ENCODE assay signal across 15 mouse cellular contexts in genomic region chr11:30292221-30293160, GRCm38 (mm10). TPM values are rescaled to one million over a fixed set of nuclear protein-coding genes. Genes with fewer than 3 reads are reported as not detected.
DNase-seq lines count a peak whose midpoint lies in the region; ATAC-seq and TF ChIP-seq lines count a peak whose summit lies in the region.
"Had no signal": no experiment of that assay in that cellular context is flagged by ENCODE, and none has a peak within 500 bp of the region (broad histone marks: within the 10 kb centered on the region; RNA-seq: fewer than 3 reads in every experiment).

No protein-coding gene starts in this region.

- no peak for ATAC-seq in kidney, embryonic 15.5 days (replicated peaks; ENCODE audit: low FRiP score)
- no peak for ATAC-seq in heart, embryonic 11.5 days (replicated peaks; ENCODE audit: insufficient number of reproducible peaks, low FRiP score, low TSS enrichment)
- ATAC-seq in frontal cortex, adult (ENCODE audit: low TSS enrichment), result no peak
- ATAC-seq: hindbrain, postnatal 0 days; Patski had no signal

- no peak overlapping the region for H3K4me3 ChIP-seq in kidney, embryonic 15.5 days (replicated peaks)
- H3K4me3 ChIP-seq in heart, embryonic 11.5 days (ENCODE audit: low read depth, low read length), result no peak overlapping the region
- H3K4me3 ChIP-seq in myocyte, result no peak overlapping the region
- H3K4me3 ChIP-seq: forebrain, embryonic 10.5 days; limb, embryonic 12.5 days had no signal

- WGBS in kidney, embryonic 15.5 days, result 91% methylated on average over 3 of the region's 3 CpGs
- WGBS in heart, embryonic 11.5 days (ENCODE audit: insufficient replicate concordance), result 58% methylated on average over 3 of the region's 3 CpGs

- H3K4me1 ChIP-seq in kidney, embryonic 15.5 days, result peaks cover 23% of the 10 kb centered on the region
- peaks cover 24% of the 10 kb centered on the region for H3K4me1 ChIP-seq in heart, embryonic 11.5 days (ENCODE audit: control insufficient read depth, insufficient read depth, low read length)
- H3K4me1 ChIP-seq: limb, embryonic 12.5 days had no signal

- H3K27ac ChIP-seq in kidney, embryonic 15.5 days, result peak overlapping the region; percentile 61
- H3K27ac ChIP-seq in heart, embryonic 11.5 days (ENCODE audit: low read depth, low read length), result peak overlapping the region; percentile 64; the same call in 1 of the 2 replicates
- H3K27ac ChIP-seq: forebrain, embryonic 10.5 days; hindbrain, postnatal 0 days; macrophage had no signal

- no peak overlapping the region for H3ac ChIP-seq in myocyte (ENCODE audit: control insufficient read depth, insufficient read length)

- no peaks in the 10 kb centered on the region for H3K9me3 ChIP-seq in kidney, embryonic 15.5 days (replicated peaks)
- H3K9me3 ChIP-seq in heart, embryonic 11.5 days (replicated peaks; ENCODE audit: control insufficient read depth, low read length), result no peaks in the 10 kb centered on the region
- H3K9me3 ChIP-seq: forebrain, embryonic 10.5 days; limb, embryonic 12.5 days had no signal

- no peak overlapping the region for H3K4me2 ChIP-seq in kidney, embryonic 15.5 days
- no peak overlapping the region for H3K4me2 ChIP-seq in heart, embryonic 11.5 days
- H3K4me2 ChIP-seq in myocyte (ENCODE audit: low read depth), result peak overlapping the region; percentile 89
- H3K4me2 ChIP-seq: limb, embryonic 12.5 days had no signal

- H3K36me3 ChIP-seq in kidney, embryonic 15.5 days, result no peaks in the 10 kb centered on the region
- no peaks in the 10 kb centered on the region for H3K36me3 ChIP-seq in heart, embryonic 11.5 days (ENCODE audit: control insufficient read depth, insufficient read depth, low read length)
- H3K36me3 ChIP-seq in myocyte (ENCODE audit: control insufficient read depth, insufficient read depth), result no peaks in the 10 kb centered on the region
- H3K36me3 ChIP-seq: forebrain, embryonic 10.5 days; limb, embryonic 12.5 days had no signal

- no peak for DNase-seq in kidney, adult 18-20 months
- peak; percentile 38 for DNase-seq in lung, postnatal 10 days
- DNase-seq in lung, postnatal 36 days, result no peak
- DNase-seq: cerebellum, postnatal 10 days; midbrain, embryonic 14.5 days; right cerebral cortex, postnatal 4 days had no signal

- no peak for TF ChIP-seq POLR2A in myocyte (IDR thresholded peaks at IDR 0.05; ENCODE audit: insufficient read length, low read depth)

- no peak overlapping the region for H3K9ac ChIP-seq in kidney, embryonic 15.5 days
- H3K9ac ChIP-seq in heart, embryonic 11.5 days (ENCODE audit: low read depth, low read length), result no peak overlapping the region
- H3K9ac ChIP-seq: limb, embryonic 12.5 days had no signal

- H3K27me3 ChIP-seq in kidney, embryonic 15.5 days, result no peaks in the 10 kb centered on the region
- H3K27me3 ChIP-seq in heart, embryonic 11.5 days (ENCODE audit: control insufficient read depth, insufficient read depth, low read length), result no peaks in the 10 kb centered on the region
- no peaks in the 10 kb centered on the region for H3K27me3 ChIP-seq in myocyte (ENCODE audit: control insufficient read depth, insufficient read depth, insufficient read length)
- H3K27me3 ChIP-seq: limb, embryonic 12.5 days; Patski had no signal

- no peaks in the 10 kb centered on the region for H3K79me2 ChIP-seq in myocyte (ENCODE audit: control insufficient read depth, insufficient read depth)

TF ChIP-seq in myocyte, 11 proteins besides CTCF, POLR2A, EP300 and RAD21:
- peak in 1 of 3 experiments; percentile 18 for TF ChIP-seq MYOD1 (IDR thresholded peaks at IDR 0.05; ENCODE audit: control insufficient read depth in 1 of 3, insufficient read length in 2 of 3, low read depth in 2 of 3)
- TF ChIP-seq SRF (IDR thresholded peaks at IDR 0.05; ENCODE audit: control insufficient read depth, insufficient read length, low read depth), result no peak
- no peak for TF ChIP-seq MAX (IDR thresholded peaks at IDR 0.05; ENCODE audit: low read depth)
- TF ChIP-seq MYOG (IDR thresholded peaks at IDR 0.05; ENCODE audit: control insufficient read depth in 1 of 3, insufficient read depth in 1 of 3, insufficient read length in 2 of 3, low read depth in 2 of 3), result no peak
- no peak for TF ChIP-seq CEBPB (IDR thresholded peaks at IDR 0.05; ENCODE audit: insufficient read depth, poor library complexity, severe bottlenecking)
- no peak for TF ChIP-seq TCF3 (IDR thresholded peaks at IDR 0.05; ENCODE audit: insufficient read length, low read depth)

RNA-seq across cellular contexts. Expression of gene Sptbn1, which starts 24.5 kb away (rescaled TPM):
- polyA plus RNA-seq in kidney, embryonic 15.5 days (2015; fragmentation: Nextera tagmentation; extraction: Ambion mirVana), result 114 and 119 TPM in 2 replicates
- 156 and 175 TPM in 2 replicates for polyA plus RNA-seq in heart, embryonic 11.5 days (2014; fragmentation: Nextera tagmentation; extraction: Ambion mirVana)
- 85.4 TPM for polyA plus RNA-seq in myocyte (2012; fragmentation: generic; extraction: Trizol)
